In genomic region chr11:53521821-53522131, GRCm38 (mm10) we compare ENCODE assay signal across 9 mouse cellular contexts. TPM values are rescaled to one million over a fixed set of nuclear protein-coding genes. Genes with fewer than 3 reads are reported as not detected.
DNase-seq lines count a peak whose midpoint lies in the region; ATAC-seq lines count a peak whose summit lies in the region.
"Had no signal": no experiment of that assay in that cellular context is flagged by ENCODE, and none has a peak within 500 bp of the region (broad histone marks: within the 10 kb centered on the region; RNA-seq: fewer than 3 reads in every experiment).

No protein-coding gene starts in this region.

- peaks cover 6% of the 10 kb centered on the region for H3K27me3 ChIP-seq in kidney, embryonic 15.5 days
- peaks cover 4% of the 10 kb centered on the region; the same call in 1 of the 2 replicates for H3K27me3 ChIP-seq in heart, embryonic 12.5 days (replicated peaks)
- H3K27me3 ChIP-seq in liver, embryonic 16.5 days (ENCODE audit: control insufficient read depth, insufficient read depth, low read depth, low read length): no peaks in the 10 kb centered on the region

- H3K27ac ChIP-seq in kidney, embryonic 15.5 days: 0 out of 2 replicates have a peak overlapping the region, but pooled peaks have one; percentile 85
- H3K27ac ChIP-seq in heart, embryonic 12.5 days (ENCODE audit: poor library complexity, severe bottlenecking): no peak overlapping the region
- H3K27ac ChIP-seq in liver, embryonic 16.5 days (ENCODE audit: low read length): peak overlapping the region; percentile 89

- WGBS in kidney, embryonic 15.5 days: 85% methylated on average over 7 of the region's 7 CpGs
- 34% methylated on average over 7 of the region's 7 CpGs for WGBS in heart, embryonic 12.5 days
- WGBS in liver, embryonic 16.5 days (ENCODE audit: insufficient replicate concordance): 29% methylated on average over 7 of the region's 7 CpGs

- no peak overlapping the region; the same call in 1 of the 2 replicates for H3K4me2 ChIP-seq in kidney, embryonic 15.5 days
- H3K4me2 ChIP-seq in heart, embryonic 12.5 days: peak overlapping the region; percentile 89
- peak overlapping the region; percentile 95 for H3K4me2 ChIP-seq in liver, embryonic 16.5 days (ENCODE audit: low read depth, low read length)

- H3K9ac ChIP-seq in kidney, embryonic 15.5 days: no peak overlapping the region
- no peak overlapping the region; the same call in 1 of the 2 replicates for H3K9ac ChIP-seq in heart, embryonic 12.5 days
- H3K9ac ChIP-seq in liver, embryonic 16.5 days (ENCODE audit: low read depth, low read length): peak overlapping the region; percentile 90

- H3K9me3 ChIP-seq in kidney, embryonic 15.5 days (replicated peaks): no peaks in the 10 kb centered on the region
- H3K9me3 ChIP-seq in heart, embryonic 12.5 days (replicated peaks): no peaks in the 10 kb centered on the region
- no peaks in the 10 kb centered on the region for H3K9me3 ChIP-seq in liver, embryonic 16.5 days (replicated peaks; ENCODE audit: control insufficient read depth, low read length)

- ATAC-seq in kidney, embryonic 15.5 days (replicated peaks; ENCODE audit: low FRiP score): no peak
- ATAC-seq in heart, embryonic 12.5 days (ENCODE audit: insufficient number of reproducible peaks, low FRiP score): no peak
- peak; percentile 19; the same call in 1 of the 2 replicates for ATAC-seq in liver, embryonic 16.5 days (ENCODE audit: low read depth)

- H3K4me1 ChIP-seq in kidney, embryonic 15.5 days: peaks cover 61% of the 10 kb centered on the region
- H3K4me1 ChIP-seq in heart, embryonic 12.5 days (replicated peaks): peaks cover 59% of the 10 kb centered on the region
- peaks cover 60% of the 10 kb centered on the region for H3K4me1 ChIP-seq in liver, embryonic 16.5 days (ENCODE audit: control insufficient read depth, low read depth, low read length)

- no peak overlapping the region; the same call in 1 of the 2 replicates for H3K4me3 ChIP-seq in kidney, embryonic 15.5 days (replicated peaks)
- peak overlapping the region; percentile 91; the same call in 1 of the 2 replicates for H3K4me3 ChIP-seq in heart, embryonic 12.5 days
- H3K4me3 ChIP-seq in liver, embryonic 16.5 days (ENCODE audit: low read depth, low read length): peak overlapping the region; percentile 84

- no peak for DNase-seq in kidney, postnatal 25 days
- DNase-seq in c-Kit-negative CD71-positive TER-119-positive erythroid progenitor cells, embryonic 14.5 days (ENCODE audit: low read depth, low spot score): peak; percentile 56
- no peak for DNase-seq in right cerebral cortex, postnatal 25 days
- no peak for DNase-seq in layer of hippocampus, adult 8-10 months (ENCODE audit: low spot score in 2 of 2)
- DNase-seq in kidney, adult 11 months: no peak

- H3K36me3 ChIP-seq in kidney, embryonic 15.5 days: no peaks in the 10 kb centered on the region
- H3K36me3 ChIP-seq in heart, embryonic 12.5 days: no peaks in the 10 kb centered on the region
- H3K36me3 ChIP-seq in liver, embryonic 16.5 days (ENCODE audit: control insufficient read depth, insufficient read depth): no peaks in the 10 kb centered on the region

RNA-seq across cellular contexts. Expression of gene Sept8, which starts 2.7 kb away (rescaled TPM):
- 21.9 and 25.6 TPM in 2 replicates for polyA plus RNA-seq in kidney, embryonic 15.5 days (2015; fragmentation: Nextera tagmentation; extraction: Ambion mirVana)
- polyA plus RNA-seq in heart, embryonic 12.5 days (2016; fragmentation: Nextera tagmentation; extraction: Ambion mirVana): 25.1 and 28.4 TPM in 2 replicates
- polyA plus RNA-seq in liver, embryonic 16.5 days (2015; fragmentation: Nextera tagmentation; extraction: Ambion mirVana): 16.5 and 18.9 TPM in 2 replicates
- total RNA-seq in layer of hippocampus, adult 8-10 months (2022): 100 to 1,000 TPM; 248 to 260 (median 255) TPM

RNA-seq across cellular contexts. Expression of gene Sowaha, which starts 41.7 kb away (rescaled TPM):
- polyA plus RNA-seq in kidney, embryonic 15.5 days (2015; fragmentation: Nextera tagmentation; extraction: Ambion mirVana): 0.23 and 0.32 TPM in 2 replicates
- 0.54 and 0.58 TPM in 2 replicates for polyA plus RNA-seq in heart, embryonic 12.5 days (2016; fragmentation: Nextera tagmentation; extraction: Ambion mirVana)
- polyA plus RNA-seq in liver, embryonic 16.5 days (2015; fragmentation: Nextera tagmentation; extraction: Ambion mirVana): 13.5 and 15.9 TPM in 2 replicates
- 100 to 1,000 TPM in 2 of 4 experiments, 10 to 100 TPM in 2; 91.6 to 119 (median 104) TPM for total RNA-seq in layer of hippocampus, adult 8-10 months (2022)

RNA-seq across cellular contexts. Expression of gene Gm9945, which starts 41.8 kb away (rescaled TPM):
- polyA plus RNA-seq in kidney, embryonic 15.5 days (2015; fragmentation: Nextera tagmentation; extraction: Ambion mirVana): not detected in 2 replicates
- not detected in 2 replicates for polyA plus RNA-seq in heart, embryonic 12.5 days (2016; fragmentation: Nextera tagmentation; extraction: Ambion mirVana)
- polyA plus RNA-seq in liver, embryonic 16.5 days (2015; fragmentation: Nextera tagmentation; extraction: Ambion mirVana): 0.49 and 0.64 TPM in 2 replicates
- 1 to 10 TPM; 1.8 to 4.9 (median 2.8) TPM for total RNA-seq in layer of hippocampus, adult 8-10 months (2022)
- polyA plus RNA-seq: neural tube, embryonic 11.5 days had no signal

RNA-seq across cellular contexts. Expression of gene Kif3a, which starts 45.4 kb away (rescaled TPM):
- 65.6 and 68.6 TPM in 2 replicates for polyA plus RNA-seq in kidney, embryonic 15.5 days (2015; fragmentation: Nextera tagmentation; extraction: Ambion mirVana)
- polyA plus RNA-seq in heart, embryonic 12.5 days (2016; fragmentation: Nextera tagmentation; extraction: Ambion mirVana): 36.1 and 37.2 TPM in 2 replicates
- polyA plus RNA-seq in liver, embryonic 16.5 days (2015; fragmentation: Nextera tagmentation; extraction: Ambion mirVana): 7.4 and 9.7 TPM in 2 replicates
- total RNA-seq in layer of hippocampus, adult 8-10 months (2022): 100 to 1,000 TPM; 115 to 156 (median 130) TPM

RNA-seq across cellular contexts. Expression of gene Gm9837, which starts 51.5 kb away (rescaled TPM):
- polyA plus RNA-seq in kidney, embryonic 15.5 days (2015; fragmentation: Nextera tagmentation; extraction: Ambion mirVana): not detected in 2 replicates
- not detected in 2 replicates for polyA plus RNA-seq in heart, embryonic 12.5 days (2016; fragmentation: Nextera tagmentation; extraction: Ambion mirVana)
- polyA plus RNA-seq in liver, embryonic 16.5 days (2015; fragmentation: Nextera tagmentation; extraction: Ambion mirVana): not detected in 2 replicates
- under 1 TPM in 1 of 4 experiments, not detected in 3; 0.69 TPM for total RNA-seq in layer of hippocampus, adult 8-10 months (2022)
- polyA plus RNA-seq: neural tube, embryonic 11.5 days had no signal
